Mouse (Mus musculus): Measurements from ENCODE around the gene Car11.
A peak's percentile ranks its signal among the peaks of the same experiment; 100 is the strongest.
"Not testable (repeated sequence)": the region's sequence is repeated elsewhere in the genome, so short reads cannot be mapped to it uniquely, and the experiment has no call there.

The Car11 gene

GRCm38 (mm10) chr7:45699523-45700141, at the start of gene Car11:
Gene Car11, plus strand, starts transcription at chr7:45699843.
- DNase-seq (ENCODE audit: low spot score in 2 of 2): no peak

DNA sequence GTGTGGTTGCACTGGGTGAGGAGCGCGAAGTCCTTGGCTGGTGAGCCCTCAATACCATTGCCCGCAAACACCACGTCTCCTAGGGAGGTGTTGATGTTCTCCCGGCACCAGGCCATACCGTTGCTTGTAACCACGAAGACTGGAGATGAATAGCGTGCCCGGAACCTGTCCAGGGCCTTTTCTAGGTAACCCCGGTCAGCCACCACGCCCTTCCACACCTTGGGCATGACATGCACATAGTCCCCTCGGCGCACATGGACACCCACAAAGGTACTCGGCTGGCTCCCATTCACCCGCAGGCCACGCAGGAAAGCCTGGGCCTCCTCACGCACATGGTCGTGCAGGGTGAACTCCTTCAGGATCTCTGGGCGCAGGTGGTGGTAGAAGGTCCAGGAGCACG, 49.2 kb upstream of the Car11 start:
- DNase-seq (ENCODE audit: low spot score in 2 of 2): not testable (repeated sequence)

DNA sequence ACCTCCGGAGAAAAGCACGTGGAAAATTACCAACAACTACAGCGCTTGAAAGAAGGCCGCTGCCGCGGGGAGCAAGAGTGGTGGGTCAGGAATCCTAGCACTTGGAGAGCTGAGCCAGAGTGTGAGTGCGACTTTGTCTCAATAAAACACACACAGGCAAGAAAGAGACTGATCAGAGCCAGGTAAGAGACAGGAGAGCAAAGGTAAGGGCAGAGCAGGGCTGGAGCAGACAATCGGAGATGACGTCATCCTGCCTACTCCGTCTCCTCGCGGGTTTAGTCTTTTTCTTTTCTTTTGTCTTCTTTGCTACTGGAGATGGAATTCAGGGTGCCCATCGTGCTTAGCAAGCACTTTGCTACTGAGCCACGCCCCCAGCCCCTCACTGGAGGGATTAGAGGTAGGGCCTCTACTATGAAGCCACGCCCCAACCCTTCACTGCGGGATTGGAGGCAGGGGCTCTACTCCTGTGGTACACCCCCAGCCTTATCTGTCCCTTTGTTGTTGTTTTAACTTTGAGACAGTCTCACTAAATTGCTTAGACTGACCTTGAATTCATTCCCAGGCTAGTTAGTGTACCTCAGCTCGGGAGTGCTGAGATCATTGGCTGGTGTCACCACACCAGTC, 45.1 kb upstream of the Car11 start:
- DNase-seq (ENCODE audit: low spot score in 2 of 2): no peak

GRCm38 (mm10) chr7:45660746-45661478, 38.7 kb upstream of the Car11 start:
- no peak for DNase-seq (ENCODE audit: low spot score in 2 of 2)

DNA sequence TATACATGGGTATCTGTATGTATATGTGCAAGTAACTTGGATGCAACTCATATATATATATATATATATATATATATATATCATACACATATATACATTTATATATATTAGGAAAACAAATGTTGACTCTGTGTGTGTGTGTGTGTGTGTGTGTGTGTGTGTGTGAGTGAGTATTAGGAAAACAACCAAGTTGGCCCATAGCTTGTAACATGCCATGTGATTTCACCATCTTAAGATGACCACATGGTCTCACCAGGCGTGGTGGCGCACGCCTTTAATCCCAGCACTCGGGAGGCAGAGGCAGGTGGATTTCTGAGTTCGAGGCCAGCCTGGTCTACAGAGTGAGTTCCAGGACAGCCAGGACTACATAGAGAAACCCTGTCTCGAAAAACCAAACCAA, 37.9 kb upstream of the Car11 start:
- not testable (repeated sequence) for DNase-seq (ENCODE audit: low spot score in 2 of 2)

DNA sequence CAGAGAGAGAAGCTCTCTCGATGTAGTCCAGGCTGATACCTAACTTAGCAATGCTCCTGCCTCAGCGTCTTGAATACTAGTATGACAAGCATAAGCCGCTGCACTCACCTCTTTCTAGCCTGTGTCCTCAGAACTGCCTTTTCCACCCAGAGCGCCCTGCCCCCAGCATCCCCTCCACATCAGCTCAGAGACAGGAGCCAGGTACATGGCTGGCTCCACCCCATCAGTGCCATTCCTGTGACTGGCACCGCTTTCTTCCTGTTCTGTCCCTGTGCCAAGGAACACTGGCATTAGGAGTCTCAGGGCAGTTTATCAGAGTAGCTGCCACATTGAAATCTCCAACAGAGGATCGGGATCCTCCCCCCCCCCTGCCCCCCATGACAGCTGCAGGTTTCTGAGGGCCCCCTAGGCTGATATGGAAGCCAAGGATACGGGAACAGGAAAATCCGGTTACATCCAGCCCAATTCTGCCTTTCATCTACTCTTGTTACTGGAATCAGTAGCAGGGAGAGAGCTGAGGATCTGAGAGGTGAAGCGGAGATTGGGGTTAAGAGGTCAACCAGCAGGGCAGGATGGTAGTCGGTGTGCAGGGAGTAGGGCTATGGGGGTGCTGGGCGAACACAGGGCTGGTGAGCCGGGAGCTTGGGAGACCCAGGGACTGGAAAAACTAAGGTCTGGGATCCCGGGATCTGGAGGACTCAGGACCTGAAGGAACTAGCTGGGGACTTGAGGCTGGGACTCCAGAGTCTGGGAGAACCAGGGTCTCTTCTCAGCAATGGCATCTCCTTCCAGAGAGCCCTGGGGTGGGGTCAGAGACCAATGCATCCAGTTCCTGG, 34.1 kb upstream of the Car11 start:
- DNase-seq (ENCODE audit: low spot score in 2 of 2): no peak

DNA sequence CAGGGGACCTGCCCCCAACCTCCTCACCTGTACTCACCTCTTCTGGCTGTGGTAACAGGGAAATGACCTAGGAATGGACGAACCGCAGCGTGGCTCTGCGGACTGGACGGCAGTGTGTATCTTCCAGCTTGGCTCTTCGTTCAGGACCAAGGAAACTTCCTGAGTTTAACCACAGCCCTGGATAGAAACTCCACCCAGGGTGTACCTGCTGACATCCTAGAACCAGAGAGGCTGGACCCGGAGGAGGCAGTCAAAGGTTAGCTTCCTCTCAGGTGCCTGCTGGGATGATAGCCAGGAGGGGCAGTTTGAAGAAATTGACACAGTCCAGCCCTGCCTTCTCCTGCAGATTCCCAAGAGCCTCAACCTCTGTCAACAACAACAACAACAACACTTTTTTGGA, 33.5 kb upstream of the Car11 start, which contains the start of gene Fut2:
TSS of gene Fut2 (minus strand) at position 234 of the 400 bp plus-strand sequence.
- no peak for DNase-seq (ENCODE audit: low spot score in 2 of 2)

DNA sequence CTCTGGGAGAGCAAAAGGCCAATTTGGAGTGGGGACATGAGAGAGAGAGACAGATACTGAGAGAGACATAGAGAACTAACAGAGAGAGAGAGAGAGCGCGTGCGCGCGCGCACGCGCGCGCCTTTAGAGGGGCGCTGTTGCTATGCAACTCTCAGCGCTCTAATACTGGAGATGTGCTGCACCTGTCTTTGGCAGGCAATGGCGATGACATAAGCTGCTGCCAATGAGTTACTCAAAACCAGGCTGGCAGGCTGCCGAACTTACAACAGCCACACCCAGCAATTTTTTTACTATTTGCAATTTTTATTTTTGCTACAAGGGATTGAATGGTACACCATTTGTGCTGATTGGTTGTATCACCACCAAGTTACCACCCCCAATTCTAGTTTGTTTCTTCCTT, 31.9 kb upstream of the Car11 start:
- no peak for DNase-seq (ENCODE audit: low spot score in 2 of 2)

- DNase-seq (ENCODE audit: low spot score in 2 of 2): no peak
These were observed 30.7 kb upstream of the Car11 start for GRCm38 (mm10) chr7:45668921-45669320.

GRCm38 (mm10) chr7:45677627-45678295, 21.9 kb upstream of the Car11 start:
- DNase-seq (ENCODE audit: low spot score in 2 of 2): no peak

DNA sequence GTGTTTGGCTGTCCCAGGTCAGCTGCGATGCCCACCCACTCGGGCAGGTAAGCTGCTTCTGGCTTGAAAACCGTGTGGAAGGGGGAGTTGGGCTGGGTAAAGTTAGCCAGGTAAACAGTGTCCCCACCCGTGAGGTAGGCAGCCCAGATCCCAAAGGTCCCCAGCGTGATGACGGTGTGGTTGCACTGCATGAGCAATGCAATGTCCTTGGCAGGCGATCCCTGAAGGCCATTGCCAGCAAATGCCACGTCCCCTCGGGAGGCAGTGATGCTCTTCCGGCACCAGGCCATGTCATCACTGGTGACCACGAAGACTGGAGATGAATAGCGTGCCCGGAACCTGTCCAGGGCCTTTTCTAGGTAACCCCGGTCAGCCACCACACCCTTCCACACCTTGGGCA, 21.1 kb upstream of the Car11 start:
- DNase-seq (ENCODE audit: low spot score in 2 of 2): no peak

- peak in 1 of 2 experiments; percentile 74 for DNase-seq (ENCODE audit: low spot score in 2 of 2)
These were observed 19.5 kb upstream of the Car11 start for GRCm38 (mm10) chr7:45679966-45680621.

DNA sequence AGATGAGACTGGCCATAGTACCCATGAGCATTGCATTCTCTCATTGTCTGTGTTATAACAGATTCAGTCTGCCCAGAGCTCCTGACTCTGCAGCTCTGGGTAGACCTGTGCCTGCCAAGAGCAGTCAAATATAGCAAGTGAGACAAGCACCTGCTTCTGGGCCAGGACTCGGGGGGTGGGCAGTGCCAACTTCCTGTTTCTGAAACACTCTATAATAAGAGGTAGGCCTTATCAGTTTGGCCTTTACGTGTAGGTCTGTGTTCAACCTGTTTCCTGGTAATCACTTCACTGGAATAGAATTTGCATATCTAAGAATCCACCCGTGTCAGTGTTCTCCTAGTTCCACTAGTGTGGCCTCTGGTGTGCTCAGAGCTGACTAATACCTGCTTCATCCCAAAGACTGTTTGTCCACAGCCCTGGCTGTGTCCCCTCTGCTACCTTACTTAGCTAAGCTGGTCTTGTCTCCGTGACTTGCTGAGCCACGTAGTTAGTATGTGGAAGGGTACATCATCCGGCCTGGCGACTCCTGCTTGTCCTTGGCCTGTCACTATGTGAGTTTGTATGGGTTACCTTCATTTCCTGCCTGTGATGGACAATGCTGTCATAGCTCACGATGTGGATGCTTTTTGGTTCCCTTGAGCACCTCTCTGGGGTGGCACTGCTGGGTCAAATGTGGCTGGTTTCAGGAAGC, 18.5 kb upstream of the Car11 start:
- no peak for DNase-seq (ENCODE audit: low spot score in 2 of 2)

DNA sequence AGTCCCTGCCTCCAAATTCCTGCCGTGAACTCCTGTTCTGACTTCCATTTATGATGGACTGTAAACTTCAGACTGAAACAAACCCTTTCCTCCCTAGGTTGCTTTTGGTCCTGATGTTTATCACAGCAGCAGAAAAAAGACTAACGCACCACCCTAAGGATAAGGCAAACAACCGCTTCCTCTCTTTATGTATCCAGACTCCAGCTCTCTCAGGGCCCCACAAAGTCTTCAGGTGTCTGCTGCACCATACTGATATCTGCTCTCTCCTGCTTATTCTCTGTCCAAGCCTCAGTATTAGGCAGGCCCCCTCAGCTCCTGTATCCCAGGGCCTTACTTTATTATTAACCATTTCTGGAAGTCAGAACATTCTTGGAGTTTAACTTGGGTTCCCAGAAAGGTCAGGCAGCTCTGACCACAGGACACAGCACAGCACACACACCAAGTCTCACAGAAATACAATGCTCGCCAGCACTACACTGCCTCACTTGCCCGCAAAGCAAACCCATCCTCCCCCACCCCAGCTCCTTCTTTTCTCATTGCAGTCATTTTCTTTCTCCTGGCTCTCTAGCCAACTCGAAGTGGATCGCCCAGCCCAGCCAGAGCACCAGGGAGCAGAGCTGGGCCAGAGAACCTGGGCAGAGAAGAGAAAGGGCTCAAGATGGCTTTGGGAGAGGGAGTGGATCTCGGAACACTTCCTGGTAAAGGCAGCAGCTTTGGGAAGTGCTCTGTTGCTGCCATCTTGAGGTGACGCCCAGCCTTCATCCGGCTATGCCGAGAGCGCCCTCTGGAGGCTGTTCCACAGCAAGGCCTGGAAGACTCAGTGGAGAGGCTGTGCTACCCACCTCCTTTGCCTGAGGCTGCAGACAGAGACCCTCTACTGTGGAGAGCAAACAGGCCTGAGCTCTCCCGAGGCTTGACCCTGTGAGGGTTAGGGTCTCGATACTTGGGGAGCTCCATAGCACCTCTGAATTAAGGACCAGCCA, 17.2 kb upstream of the Car11 start:
- DNase-seq (ENCODE audit: low spot score in 2 of 2): peak; percentile 79 to 89

DNA sequence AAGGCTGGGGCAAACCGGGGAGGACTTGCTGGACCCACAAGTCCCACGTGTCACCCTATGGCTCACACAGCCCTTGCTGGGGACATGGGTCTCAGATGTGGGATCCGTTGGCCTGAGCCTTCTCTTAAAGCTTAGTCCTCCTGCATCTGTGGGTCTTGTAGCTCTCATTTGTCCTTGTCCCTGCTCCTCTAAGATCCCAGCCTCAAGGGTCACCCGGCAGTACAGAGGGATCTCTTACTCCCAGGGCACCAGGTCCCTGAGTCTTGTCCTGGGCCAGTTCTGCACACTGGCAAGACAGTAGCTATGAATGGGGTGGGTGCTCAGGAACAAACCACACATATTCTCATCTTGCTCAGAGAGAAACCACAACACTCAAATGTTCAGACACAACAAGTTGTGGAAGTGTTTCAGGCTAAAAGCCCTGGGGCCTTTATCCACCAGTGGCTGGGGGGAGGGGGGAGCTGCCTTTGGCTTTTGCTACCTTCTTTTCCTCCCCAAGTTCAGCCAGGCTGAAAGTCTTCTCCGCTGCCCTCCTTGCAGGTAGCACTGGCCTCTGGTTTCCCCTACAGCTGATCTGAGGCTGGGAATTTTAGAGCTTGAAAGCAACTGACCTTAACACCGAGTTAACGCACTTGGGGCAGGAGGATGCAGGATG, 16.1 kb upstream of the Car11 start, which contains the start of gene Ntn5:
TSS of gene Ntn5 (plus strand) at position 627 of the 655 bp plus-strand sequence.
- no peak for DNase-seq (ENCODE audit: low spot score in 2 of 2)

DNA sequence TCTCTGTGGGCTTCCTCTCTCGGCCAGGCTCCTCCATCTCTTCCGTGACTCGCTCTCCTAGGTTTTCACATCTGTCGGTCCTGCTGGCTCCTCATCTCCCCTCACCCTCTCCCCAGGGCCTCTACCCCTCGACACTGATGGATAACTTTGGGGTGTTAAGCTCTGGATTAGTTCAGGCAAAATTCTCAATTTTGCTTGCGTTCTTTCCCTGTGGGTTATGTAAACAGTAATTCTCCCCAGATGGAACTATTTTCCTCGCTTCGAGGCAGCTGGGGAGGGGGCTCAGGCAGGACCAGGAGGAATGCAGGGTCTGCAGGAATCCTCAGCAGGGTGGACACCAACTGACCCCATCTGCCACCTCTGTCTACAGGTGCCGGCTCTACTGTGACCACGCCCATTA, 13.8 kb upstream of the Car11 start:
- DNase-seq (ENCODE audit: low spot score in 2 of 2): no peak

- no peak for DNase-seq (ENCODE audit: low spot score in 2 of 2)
These were observed 12.8 kb upstream of the Car11 start for GRCm38 (mm10) chr7:45686841-45687240.

DNA sequence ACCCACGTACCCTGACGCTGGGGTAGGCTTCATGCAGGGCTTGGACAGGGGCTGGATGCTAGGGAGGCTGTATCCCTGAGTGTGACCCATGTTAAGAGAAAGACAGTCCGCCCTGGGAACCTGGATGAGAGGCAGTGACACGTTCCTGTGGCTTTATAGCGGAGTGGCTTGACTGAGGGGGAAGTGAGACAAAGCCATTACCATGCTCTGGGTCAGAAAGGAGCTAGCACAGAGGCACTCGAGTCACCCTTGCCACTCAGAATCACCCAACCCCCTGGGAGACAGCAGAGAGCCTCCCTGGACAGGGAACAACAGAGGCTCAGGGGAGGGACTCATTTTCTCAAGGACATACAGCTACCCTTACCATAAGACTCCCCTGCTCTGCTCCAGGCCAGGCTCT, 10.5 kb upstream of the Car11 start:
- no peak for DNase-seq (ENCODE audit: low spot score in 2 of 2)

GRCm38 (mm10) chr7:45689800-45690199, 9.8 kb upstream of the Car11 start:
- no peak for DNase-seq (ENCODE audit: low spot score in 2 of 2)

Measured in urinary bladder, postnatal 36 days (tissue).